Mouse (Mus musculus) embryonic facial prominence, embryonic 10.5 days (tissue): Measurements from ENCODE around the gene Fcmr. TPM values are rescaled to one million over a fixed set of nuclear protein-coding genes. Genes with fewer than 3 reads are reported as not detected.

ENCODE experiments used
- DNase-seq: peaks from one replicate; pipeline ENCODE4 v3.0.0-alpha.2; 2017; ENCODE audit warnings: low spot score
- H3K27ac ChIP-seq: fragments of 300-500 bp; sonication (generic); replicated peaks from 2 replicates; pipeline ENCODE4 v1.5.1; 2016; ENCODE audit warnings: mild to moderate bottlenecking
- H3K27me3 ChIP-seq: fragments of 300-500 bp; sonication (generic); replicated peaks from 2 replicates; pipeline ENCODE4 v1.6.1; 2016; ENCODE audit warnings: low read depth, mild to moderate bottlenecking; ENCODE audit not compliant: poor library complexity, severe bottlenecking
- H3K36me3 ChIP-seq: fragments of 300-500 bp; sonication (generic); replicated peaks from 2 replicates; pipeline ENCODE4 v1.6.1; 2016; ENCODE audit warnings: mild to moderate bottlenecking, moderate library complexity
- H3K4me1 ChIP-seq: fragments of 300-500 bp; sonication (generic); 2 replicates; pipeline ENCODE4 v1.6.1; 2016
- H3K4me3 ChIP-seq: fragments of 300-500 bp; sonication (generic); 2 replicates; pipeline ENCODE4 v1.5.1; 2016; ENCODE audit warnings: mild to moderate bottlenecking, moderate library complexity
- H3K9me3 ChIP-seq: fragments of 300-500 bp; sonication (generic); 2 replicates; pipeline ENCODE4 v1.6.1; 2016; ENCODE audit warnings: mild to moderate bottlenecking
- WGBS: fragments of 180-500 bp; shearing (Covaris S2); methylation state at CpG from one replicate; pipeline ENCODE4 v1.1.7; 2016; 5-methylcytosine and 5-hydroxymethylcytosine counted together
- polyA plus RNA-seq: library from polyadenylated mRNA; unstranded; fragments of >200 nt; fragmentation: Nextera tagmentation; extraction: Ambion mirVana; gene quantifications from 2 replicates; pipeline ENCODE4 v1.2.1, GENCODE M21; 2016

The Fcmr gene
- polyA plus RNA-seq, 1 experiment from 2014 or later, result not detected

DNA sequence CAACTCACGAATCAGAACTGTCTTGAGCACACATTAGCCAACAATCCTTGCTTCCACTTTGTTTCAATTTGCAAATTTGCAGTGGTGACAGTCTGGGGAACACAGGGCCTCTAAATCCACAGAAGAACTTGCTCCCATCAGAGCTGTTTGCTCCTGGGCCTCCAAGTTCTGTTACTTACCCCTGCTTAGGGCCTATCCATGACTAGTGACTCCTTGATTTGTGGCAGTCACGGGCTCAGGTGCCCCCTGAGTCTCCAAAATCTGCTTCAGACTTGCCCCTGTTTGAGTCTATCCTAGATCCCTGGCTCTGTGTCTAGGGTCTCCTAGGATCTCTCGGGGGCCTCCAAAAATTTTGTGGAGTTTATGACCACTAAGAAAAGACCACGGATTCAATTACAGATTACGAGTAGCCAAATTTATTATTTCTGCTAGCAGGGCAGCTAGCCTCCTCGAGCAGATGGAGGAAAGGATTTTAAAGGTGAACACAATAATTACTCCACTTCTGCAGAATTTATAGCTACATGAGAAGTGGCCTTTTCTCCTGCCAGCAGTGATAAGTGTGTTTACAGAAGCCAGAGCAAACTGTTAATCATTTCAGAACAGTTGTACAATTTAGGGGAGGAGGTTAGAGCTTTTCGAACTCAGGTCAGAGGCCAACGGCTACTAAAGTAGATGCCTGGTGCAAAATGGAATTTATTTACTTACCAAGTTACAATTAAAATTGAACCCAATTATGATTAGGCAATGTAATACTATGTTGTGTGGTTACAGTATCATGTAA lies 24.7 kb upstream of the Fcmr start:
- no peak overlapping the region for H3K27ac ChIP-seq
- H3K27me3 ChIP-seq, result no peaks in the 10 kb centered on the region
- no peaks in the 10 kb centered on the region for H3K4me1 ChIP-seq
- no peaks in the 10 kb centered on the region for H3K9me3 ChIP-seq
- DNase-seq, result no peak
- no peaks in the 10 kb centered on the region for H3K36me3 ChIP-seq
- 87% methylated on average over 8 of the region's 8 CpGs for WGBS
- H3K4me3 ChIP-seq, result no peak overlapping the region

GRCm38 (mm10) chr1:130841621-130842020 lies 23.8 kb upstream of the Fcmr start:
- H3K27ac ChIP-seq, result no peak overlapping the region
- H3K4me1 ChIP-seq, result no peaks in the 10 kb centered on the region
- no peaks in the 10 kb centered on the region for H3K27me3 ChIP-seq
- no peaks in the 10 kb centered on the region for H3K36me3 ChIP-seq
- WGBS, result 92% methylated on average over 7 of the region's 7 CpGs
- no peaks in the 10 kb centered on the region for H3K9me3 ChIP-seq
- H3K4me3 ChIP-seq, result no peak overlapping the region
- no peak for DNase-seq

- H3K27ac ChIP-seq, result no peak overlapping the region
- WGBS, result 93% methylated on average over 7 of the region's 7 CpGs
- H3K4me3 ChIP-seq, result no peak overlapping the region
- no peak for DNase-seq
- H3K36me3 ChIP-seq, result no peaks in the 10 kb centered on the region
- no peaks in the 10 kb centered on the region for H3K4me1 ChIP-seq
- no peaks in the 10 kb centered on the region for H3K27me3 ChIP-seq
- H3K9me3 ChIP-seq, result no peaks in the 10 kb centered on the region
Measured at GRCm38 (mm10) chr1:130844516-130844915, 21.0 kb upstream of the Fcmr start.

DNA sequence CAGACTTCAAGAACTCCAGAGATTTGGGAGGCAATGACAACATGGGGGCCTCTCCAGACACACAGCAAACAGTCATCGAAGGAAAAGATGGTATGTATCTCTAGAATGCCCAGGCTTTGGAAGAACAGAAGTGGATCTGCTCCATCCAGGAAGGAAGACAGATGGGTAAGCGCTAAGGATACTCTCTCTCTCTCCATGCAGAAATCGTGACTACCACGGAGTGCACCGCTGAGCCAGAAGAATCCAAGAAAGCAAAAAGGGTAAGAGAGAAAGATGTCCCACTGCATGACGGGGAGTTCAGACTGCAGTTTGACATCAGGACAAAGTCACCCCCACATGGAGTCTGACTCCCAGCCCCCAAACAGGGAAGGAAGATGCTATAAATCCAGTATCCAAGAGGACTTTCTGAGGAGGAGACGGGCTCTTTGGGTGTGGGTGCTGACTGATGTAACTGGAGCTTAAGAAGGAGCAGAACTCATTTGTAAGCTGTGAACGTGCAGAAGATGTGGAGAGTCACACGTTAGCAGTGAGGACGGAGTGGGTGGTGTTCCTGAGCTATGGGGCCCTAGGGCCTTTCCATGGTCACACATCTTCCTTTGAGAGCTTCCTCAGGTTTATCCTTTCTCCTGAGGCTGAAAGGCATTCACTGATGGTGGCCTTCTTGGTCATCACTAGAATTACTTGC lies 15.8 kb upstream of the Fcmr start:
- Histone ChIP-seq H3K9me3 (no peaks in the 10 kb centered on the region), H3K27ac (no peak overlapping the region), H3K4me3 (no peak overlapping the region), H3K4me1 (no peaks in the 10 kb centered on the region), H3K27me3 (no peaks in the 10 kb centered on the region), H3K36me3 (no peaks in the 10 kb centered on the region)
- no peak for DNase-seq
- WGBS, result 92% methylated on average over 10 of the region's 10 CpGs

- Histone ChIP-seq H3K27ac (no peak overlapping the region), H3K4me3 (no peak overlapping the region), H3K36me3 (no peaks in the 10 kb centered on the region), H3K9me3 (no peaks in the 10 kb centered on the region), H3K4me1 (no peaks in the 10 kb centered on the region), H3K27me3 (no peaks in the 10 kb centered on the region)
- WGBS, result 85% methylated on average over 5 of the region's 5 CpGs
- DNase-seq, result no peak
Measured at GRCm38 (mm10) chr1:130850405-130850804, 15.1 kb upstream of the Fcmr start.

- H3K4me3 ChIP-seq, result no peak overlapping the region
- no peaks in the 10 kb centered on the region for H3K36me3 ChIP-seq
- DNase-seq, result no peak
Measured at GRCm38 (mm10) chr1:130854819-130855218, 10.7 kb upstream of the Fcmr start.

DNA sequence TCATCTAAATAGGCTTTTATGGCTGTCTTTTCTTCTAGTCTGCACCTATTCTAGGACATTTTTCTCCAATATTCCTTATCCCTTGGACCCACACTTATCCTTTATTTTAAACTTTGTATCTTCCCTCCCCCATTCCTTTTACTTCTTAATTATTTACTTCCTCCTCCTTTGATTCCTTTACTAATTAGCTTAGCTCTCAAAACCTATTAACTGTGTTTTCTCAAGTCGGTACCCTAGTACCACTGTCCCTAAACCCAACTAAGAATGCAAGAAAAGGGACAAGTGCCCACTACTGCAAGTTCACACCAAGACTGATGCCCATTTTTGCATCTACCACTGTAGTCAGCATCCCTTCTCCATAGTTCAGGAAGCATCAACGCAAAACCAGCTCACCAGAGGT lies 9.7 kb upstream of the Fcmr start:
- Histone ChIP-seq H3K27ac (no peak overlapping the region), H3K36me3 (no peaks in the 10 kb centered on the region), H3K9me3 (no peaks in the 10 kb centered on the region), H3K27me3 (no peaks in the 10 kb centered on the region), H3K4me3 (no peak overlapping the region), H3K4me1 (no peaks in the 10 kb centered on the region)
- DNase-seq, result no peak
- 83% methylated on average over 2 of the region's 2 CpGs for WGBS

More at GRCm38 (mm10) chr1:130854819-130855218, 10.7 kb upstream of the Fcmr start:
- WGBS, result 84% methylated on average over 9 of the region's 9 CpGs
- no peaks in the 10 kb centered on the region for H3K9me3 ChIP-seq
- no peaks in the 10 kb centered on the region for H3K27me3 ChIP-seq
- no peak overlapping the region for H3K27ac ChIP-seq
- H3K4me1 ChIP-seq, result no peaks in the 10 kb centered on the region

DNA sequence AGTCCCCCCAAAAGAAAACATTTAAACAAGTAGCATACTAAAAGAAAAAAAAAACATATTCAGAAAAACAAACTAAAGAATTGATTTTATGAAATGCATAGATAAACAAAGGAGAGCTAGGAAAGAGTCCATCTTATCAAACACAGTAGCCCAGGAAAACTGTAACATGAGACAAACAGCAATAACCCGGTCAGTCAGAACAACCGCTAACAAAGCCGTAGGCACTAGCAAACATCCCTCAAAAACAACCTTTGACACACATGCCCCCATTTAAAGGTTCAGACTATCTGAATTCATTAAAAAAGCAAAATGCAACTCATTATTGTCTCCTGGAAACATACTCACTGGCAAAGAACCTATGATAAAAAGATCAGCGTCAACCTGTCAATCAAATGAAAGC lies 8.0 kb upstream of the Fcmr start:
- no peak overlapping the region for H3K4me3 ChIP-seq
- no peaks in the 10 kb centered on the region for H3K9me3 ChIP-seq
- no peak overlapping the region for H3K27ac ChIP-seq
- 77% methylated on average over 4 of the region's 4 CpGs for WGBS
- H3K27me3 ChIP-seq, result no peaks in the 10 kb centered on the region
- DNase-seq, result no peak
- no peaks in the 10 kb centered on the region for H3K4me1 ChIP-seq
- H3K36me3 ChIP-seq, result no peaks in the 10 kb centered on the region

GRCm38 (mm10) chr1:130864238-130864637 lies 1.2 kb upstream of the Fcmr start:
- no peak overlapping the region for H3K27ac ChIP-seq
- 82% methylated on average over 4 of the region's 4 CpGs for WGBS
- no peak for DNase-seq
- H3K4me3 ChIP-seq, result no peak overlapping the region
- H3K9me3 ChIP-seq, result no peaks in the 10 kb centered on the region
- no peaks in the 10 kb centered on the region for H3K4me1 ChIP-seq
- no peaks in the 10 kb centered on the region for H3K36me3 ChIP-seq
- no peaks in the 10 kb centered on the region for H3K27me3 ChIP-seq

- WGBS, result 81% methylated on average over 5 of the region's 5 CpGs
- H3K4me1 ChIP-seq, result no peaks in the 10 kb centered on the region
- no peaks in the 10 kb centered on the region for H3K36me3 ChIP-seq
- no peak for DNase-seq
- H3K9me3 ChIP-seq, result no peaks in the 10 kb centered on the region
- no peak overlapping the region for H3K27ac ChIP-seq
- H3K27me3 ChIP-seq, result no peaks in the 10 kb centered on the region
- no peak overlapping the region for H3K4me3 ChIP-seq
Measured at GRCm38 (mm10) chr1:130864741-130865140, 728 bp upstream of the Fcmr start.

GRCm38 (mm10) chr1:130872912-130873311 lies 7.4 kb downstream of the Fcmr start:
- DNase-seq, result no peak
- 94% methylated on average over 2 of the region's 2 CpGs for WGBS
- no peak overlapping the region for H3K4me3 ChIP-seq
- no peaks in the 10 kb centered on the region for H3K9me3 ChIP-seq
- H3K27me3 ChIP-seq, result peaks cover 9% of the 10 kb centered on the region
- no peak overlapping the region for H3K27ac ChIP-seq
- H3K36me3 ChIP-seq, result no peaks in the 10 kb centered on the region
- H3K4me1 ChIP-seq, result peaks cover 1% of the 10 kb centered on the region

- no peak overlapping the region for H3K4me3 ChIP-seq
- 45% methylated on average over 3 of the region's 3 CpGs for WGBS
- no peak overlapping the region for H3K27ac ChIP-seq
- peak; percentile 33 for DNase-seq
- peaks cover 7% of the 10 kb centered on the region for H3K4me1 ChIP-seq
- no peaks in the 10 kb centered on the region for H3K9me3 ChIP-seq
- peaks cover 31% of the 10 kb centered on the region for H3K27me3 ChIP-seq
- H3K36me3 ChIP-seq, result no peaks in the 10 kb centered on the region
Measured at GRCm38 (mm10) chr1:130875139-130875538, 9.7 kb downstream of the Fcmr start.

DNA sequence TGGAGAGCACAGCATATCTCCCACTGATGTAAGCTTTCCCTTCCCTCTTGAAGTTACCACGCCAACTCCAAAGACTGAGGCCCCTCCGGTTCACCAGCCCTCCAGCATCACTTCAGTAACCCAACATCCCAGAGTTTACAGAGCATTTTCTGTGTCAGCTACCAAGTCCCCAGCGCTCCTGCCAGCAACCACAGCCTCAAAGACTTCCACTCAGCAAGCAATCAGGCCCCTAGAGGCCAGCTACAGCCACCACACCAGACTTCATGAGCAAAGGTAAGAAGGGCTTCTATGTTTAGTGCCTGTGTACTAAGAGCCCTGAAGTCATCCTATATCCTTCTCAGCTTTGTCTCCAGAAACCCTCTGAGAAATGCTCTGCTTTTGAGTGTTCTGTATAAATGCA lies 10.4 kb downstream of the Fcmr start:
- Histone ChIP-seq H3K9me3 (no peaks in the 10 kb centered on the region), H3K36me3 (no peaks in the 10 kb centered on the region), H3K4me1 (peaks cover 7% of the 10 kb centered on the region), H3K27ac (no peak overlapping the region), H3K27me3 (peaks cover 35% of the 10 kb centered on the region), H3K4me3 (no peak overlapping the region)
- WGBS, result 67% methylated on average over 3 of the region's 3 CpGs
- DNase-seq, result no peak
